Mouse (Mus musculus): ENCODE measurements around the gene Zscan22. TPM values are rescaled to one million over a fixed set of nuclear protein-coding genes. Genes with fewer than 3 reads are reported as not detected.
"Not testable (repeated sequence)": the region's sequence is repeated elsewhere in the genome, so short reads cannot be mapped to it uniquely, and the experiment has no call there.

Zscan22 gene
- total and polyA plus RNA-seq, 3 experiments = 3.5 to 25.0 (median 4.5) TPM

GRCm38 (mm10) chr7:12909498-12909962 is 11.9 kb downstream of the Zscan22 start:
- Histone ChIP-seq H3K4me3 (ENCODE audit: low read depth, low read length) (no peak overlapping the region), H3K36me3 (replicated peaks) (peaks cover 47% of the 10 kb centered on the region), H3K27me3 (ENCODE audit: insufficient read depth, low read length) (no peaks in the 10 kb centered on the region), H3K9me3 (replicated peaks) (no peaks in the 10 kb centered on the region), H3K4me1 (ENCODE audit: insufficient read depth, low read depth, low read length) (no peaks in the 10 kb centered on the region)
- ATAC-seq (ENCODE audit: extremely low read depth, insufficient number of reproducible peaks, low FRiP score, poor library complexity, severe bottlenecking) (no peak), DNase-seq (ENCODE audit: low spot score) (no peak)
- TF ChIP-seq CTCF (IDR thresholded peaks at IDR 0.05; ENCODE audit: low read depth, low read length) (no peak), TAL1 (conservative IDR thresholded peaks at IDR 0.05; ENCODE audit: low read depth, low read length) (no peak), POLR2AphosphoS5 (IDR thresholded peaks at IDR 0.05; ENCODE audit: insufficient replicate concordance, low read depth, low read length) (no peak)

DNA sequence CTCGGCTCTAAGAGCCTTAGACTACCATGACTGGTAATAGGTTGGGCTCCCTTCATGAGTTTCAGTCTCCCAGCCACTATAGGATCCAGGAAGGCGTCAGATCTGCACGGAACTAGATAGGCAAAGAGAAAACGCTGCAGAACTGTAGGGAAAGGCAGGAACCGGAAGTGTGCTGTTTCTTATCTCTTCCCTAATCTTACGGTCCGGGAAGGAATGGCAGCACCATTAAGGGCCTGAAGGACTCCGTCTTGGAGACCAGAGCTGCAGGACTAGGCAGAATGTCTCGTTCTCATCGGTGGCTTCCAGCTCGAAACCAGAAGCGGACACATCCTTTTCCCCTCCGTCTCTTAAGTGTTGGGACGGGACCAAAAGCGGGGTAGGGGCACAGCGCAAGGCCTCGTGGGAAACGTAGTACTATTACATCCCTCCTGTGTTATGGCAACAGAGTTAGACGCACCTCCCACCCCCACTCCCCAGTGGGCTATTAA is 12.6 kb downstream of the Zscan22 start:
- Histone ChIP-seq H3K27me3 (ENCODE audit: insufficient read depth, low read length) (no peaks in the 10 kb centered on the region), H3K4me3 (ENCODE audit: low read depth, low read length) (no peak overlapping the region), H3K4me1 (ENCODE audit: insufficient read depth, low read depth, low read length) (no peaks in the 10 kb centered on the region), H3K9me3 (replicated peaks) (no peaks in the 10 kb centered on the region), H3K36me3 (replicated peaks) (peaks cover 40% of the 10 kb centered on the region)
- DNase-seq (ENCODE audit: low spot score) (no peak), ATAC-seq (ENCODE audit: extremely low read depth, insufficient number of reproducible peaks, low FRiP score, poor library complexity, severe bottlenecking) (no peak)
- TF ChIP-seq TAL1 (conservative IDR thresholded peaks at IDR 0.05; ENCODE audit: low read depth, low read length) = no peak
- no peak for TF ChIP-seq GATA2 (IDR thresholded peaks at IDR 0.05; ENCODE audit: borderline replicate concordance, low read depth, low read length)
- TF ChIP-seq POLR2AphosphoS5 (IDR thresholded peaks at IDR 0.05; ENCODE audit: insufficient replicate concordance, low read depth, low read length) = no peak

- TF ChIP-seq POLR2AphosphoS5 (IDR thresholded peaks at IDR 0.05; ENCODE audit: insufficient replicate concordance, low read depth, low read length) (no peak), TAL1 (conservative IDR thresholded peaks at IDR 0.05; ENCODE audit: low read depth, low read length) (no peak), GATA1 (IDR thresholded peaks at IDR 0.05; ENCODE audit: borderline replicate concordance, low read length) (no peak), GATA2 (IDR thresholded peaks at IDR 0.05; ENCODE audit: borderline replicate concordance, low read depth, low read length) (no peak), CTCF (IDR thresholded peaks at IDR 0.05; ENCODE audit: low read depth, low read length) (no peak)
- DNase-seq (ENCODE audit: low spot score) (no peak), ATAC-seq (ENCODE audit: extremely low read depth, insufficient number of reproducible peaks, low FRiP score, poor library complexity, severe bottlenecking) (peak; percentile 48; the same call in 1 of the 2 replicates)
- Histone ChIP-seq H3K4me1 (ENCODE audit: insufficient read depth, low read depth, low read length) (no peaks in the 10 kb centered on the region), H3K27me3 (ENCODE audit: insufficient read depth, low read length) (no peaks in the 10 kb centered on the region), H3K36me3 (replicated peaks) (peaks cover 8% of the 10 kb centered on the region), H3K9me3 (replicated peaks) (no peaks in the 10 kb centered on the region), H3K4me3 (ENCODE audit: low read depth, low read length) (no peak overlapping the region)
Measured at GRCm38 (mm10) chr7:12913556-12913955, 15.9 kb downstream of the Zscan22 start.

- not testable (repeated sequence) for H3K27me3 ChIP-seq (ENCODE audit: insufficient read depth, low read length); ATAC-seq (ENCODE audit: extremely low read depth, insufficient number of reproducible peaks, low FRiP score, poor library complexity, severe bottlenecking)
Measured at GRCm38 (mm10) chr7:12920495-12920894, 22.9 kb downstream of the Zscan22 start.

DNA sequence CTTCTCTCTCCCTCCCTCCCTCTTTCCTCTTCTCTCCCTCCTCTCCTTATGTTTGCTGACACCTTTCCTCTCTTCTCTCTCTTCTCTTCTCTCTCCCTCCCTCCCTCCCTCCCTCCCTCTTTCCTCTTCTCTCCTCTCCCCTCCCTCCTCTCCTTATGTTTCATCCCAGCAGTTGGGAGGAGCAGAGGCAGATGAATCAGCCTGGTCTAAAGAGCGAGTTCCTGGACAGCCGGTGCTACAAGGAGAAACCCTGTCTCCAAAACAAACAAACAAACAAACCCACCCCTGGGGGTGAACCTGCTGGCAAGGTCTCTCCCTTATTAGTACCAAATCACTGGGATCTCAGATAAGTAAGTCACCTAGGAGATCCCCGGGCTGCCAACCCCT is 23.7 kb downstream of the Zscan22 start:
- ATAC-seq (ENCODE audit: extremely low read depth, insufficient number of reproducible peaks, low FRiP score, poor library complexity, severe bottlenecking) (no peak), DNase-seq (ENCODE audit: low spot score) (no peak)
- Histone ChIP-seq H3K27me3 (ENCODE audit: insufficient read depth, low read length) (no peaks in the 10 kb centered on the region), H3K4me1 (ENCODE audit: insufficient read depth, low read depth, low read length) (peaks cover 32% of the 10 kb centered on the region), H3K36me3 (replicated peaks) (peaks cover 37% of the 10 kb centered on the region), H3K9me3 (replicated peaks) (no peaks in the 10 kb centered on the region), H3K4me3 (ENCODE audit: low read depth, low read length) (peak overlapping the region; percentile 83)
- TF ChIP-seq CTCF (IDR thresholded peaks at IDR 0.05; ENCODE audit: low read depth, low read length) (no peak), TAL1 (conservative IDR thresholded peaks at IDR 0.05; ENCODE audit: low read depth, low read length) (no peak), POLR2AphosphoS5 (IDR thresholded peaks at IDR 0.05; ENCODE audit: insufficient replicate concordance, low read depth, low read length) (no peak), GATA2 (IDR thresholded peaks at IDR 0.05; ENCODE audit: borderline replicate concordance, low read depth, low read length) (no peak), GATA1 (IDR thresholded peaks at IDR 0.05; ENCODE audit: borderline replicate concordance, low read length) (no peak)

More at GRCm38 (mm10) chr7:12920495-12920894, 22.9 kb downstream of the Zscan22 start:
- DNase-seq (ENCODE audit: low spot score); H3K9me3 ChIP-seq (replicated peaks): not testable (repeated sequence)
- peak overlapping the region; percentile 64; the same call in 1 of the 2 replicates for H3K4me3 ChIP-seq (ENCODE audit: low read depth, low read length)
- H3K4me1 ChIP-seq (ENCODE audit: insufficient read depth, low read depth, low read length) = peaks cover 26% of the 10 kb centered on the region
- peaks cover 29% of the 10 kb centered on the region for H3K36me3 ChIP-seq (replicated peaks)

GRCm38 (mm10) chr7:12921705-12922465 is 24.3 kb downstream of the Zscan22 start, which contains the start of gene Rps5:
Gene Rps5 (plus strand): TSS chr7:12922290.
- H3K4me3 ChIP-seq (ENCODE audit: low read depth, low read length) = peak within 1 kb of the TSS; percentile 83
- peaks cover 34% of the 10 kb centered on the region for H3K4me1 ChIP-seq (ENCODE audit: insufficient read depth, low read depth, low read length)
- peaks cover 43% of the 10 kb centered on the region for H3K36me3 ChIP-seq (replicated peaks)
- no peaks in the 10 kb centered on the region for H3K27me3 ChIP-seq (ENCODE audit: insufficient read depth, low read length)
- DNase-seq (ENCODE audit: low spot score) (peak; percentile 87), ATAC-seq (ENCODE audit: extremely low read depth, insufficient number of reproducible peaks, low FRiP score, poor library complexity, severe bottlenecking) (peak; percentile 88)
- TF ChIP-seq TAL1 (conservative IDR thresholded peaks at IDR 0.05; ENCODE audit: low read depth, low read length) = no peak
- no peak for TF ChIP-seq GATA1 (IDR thresholded peaks at IDR 0.05; ENCODE audit: borderline replicate concordance, low read length)
- peak; percentile 60 for TF ChIP-seq CTCF (IDR thresholded peaks at IDR 0.05; ENCODE audit: low read depth, low read length)
- peak; percentile 92; the same call in 1 of the 2 replicates for TF ChIP-seq POLR2AphosphoS5 (IDR thresholded peaks at IDR 0.05; ENCODE audit: insufficient replicate concordance, low read depth, low read length)
- TF ChIP-seq GATA2 (IDR thresholded peaks at IDR 0.05; ENCODE audit: borderline replicate concordance, low read depth, low read length) = no peak
- no peaks in the 10 kb centered on the region for H3K9me3 ChIP-seq (replicated peaks)
